Mouse (Mus musculus) CH12.LX (cell line): ENCODE measurements around the gene Mettl22. TPM values are rescaled to one million over a fixed set of nuclear protein-coding genes. Genes with fewer than 3 reads are reported as not detected.

Source experiments
- DNase-seq: peaks from one replicate; pipeline ENCODE4 v3.0.0-alpha.2; 2013; ENCODE audit errors: extremely low read depth
- H3K27ac ChIP-seq: 2 replicates; pipeline ENCODE4 v1.5.1; 2012; ENCODE audit warnings: low read depth, mild to moderate bottlenecking, control low read depth, moderate library complexity; ENCODE audit not compliant: insufficient read depth
- H3K27me3 ChIP-seq: replicated peaks from 2 replicates; pipeline ENCODE3; 2012; ENCODE audit warnings: inconsistent platforms
- H3K36me3 ChIP-seq, 2 experiments: replicated peaks in 1 of 2; 2 replicates each; pipeline versions ENCODE3 to v1.6.1; 2012; ENCODE audit warnings: inconsistent platforms in 1 of 2, low read length in 1 of 2, mild to moderate bottlenecking in 1 of 2, mixed read lengths in 1 of 2, moderate library complexity in 1 of 2; ENCODE audit not compliant: control insufficient read depth in 1 of 2, insufficient read depth in 1 of 2
- H3K4me1 ChIP-seq, 2 experiments: 2 replicates each; pipeline ENCODE4 v1.6.1; 2012; ENCODE audit warnings: inconsistent platforms in 1 of 2, moderate library complexity in 1 of 2; ENCODE audit not compliant: insufficient read depth in 2 of 2, control insufficient read depth in 1 of 2
- H3K4me2 ChIP-seq: 2 replicates; pipeline ENCODE4 v1.6.1; 2012; ENCODE audit warnings: low read depth, mild to moderate bottlenecking, control low read depth; ENCODE audit not compliant: poor library complexity, insufficient read depth, severe bottlenecking
- H3K4me3 ChIP-seq, 3 experiments: fragments of 150-350 bp in 1 of 3; sonication (generic) in 1 of 3; replicated peaks in 1 of 3; 2 replicates each; pipeline versions ENCODE3 to v1.5.1; 2011 to 2012; ENCODE audit warnings: low read depth in 2 of 3, low read length in 2 of 3, mild to moderate bottlenecking in 2 of 3, moderate library complexity in 2 of 3, control low read depth in 1 of 3, improper control_type of control experiment in 1 of 3, inconsistent platforms in 1 of 3, mixed read lengths in 1 of 3; ENCODE audit not compliant: poor library complexity in 1 of 3
- H3K79me2 ChIP-seq: replicated peaks from 2 replicates; pipeline ENCODE4 v1.6.1; 2012; ENCODE audit warnings: mild to moderate bottlenecking, moderate library complexity; ENCODE audit not compliant: control insufficient read depth, poor library complexity, insufficient read depth, severe bottlenecking; ENCODE audit errors: extremely low read depth
- H3K9ac ChIP-seq: 2 replicates; pipeline ENCODE4 v1.6.1; 2012; ENCODE audit warnings: low read depth, mild to moderate bottlenecking, control low read depth, moderate library complexity; ENCODE audit not compliant: insufficient read depth
- H3K9me3 ChIP-seq: replicated peaks from 2 replicates; pipeline ENCODE3; 2012; ENCODE audit warnings: low read length, inconsistent platforms, mixed read lengths
- CHD1 ChIP-seq: IDR thresholded peaks from 2 replicates; pipeline ENCODE4 v1.6.1; 2012; ENCODE audit warnings: low read depth, low read length, improper control_type of control experiment, inconsistent platforms
- MAFK ChIP-seq: IDR thresholded peaks from 2 replicates; pipeline ENCODE4 v1.6.1; 2011; ENCODE audit warnings: low read length, improper control_type of control experiment; ENCODE audit not compliant: insufficient replicate concordance
- PAX5 ChIP-seq: IDR thresholded peaks from 2 replicates; pipeline ENCODE4 v1.6.1; 2012; ENCODE audit warnings: low read length, inconsistent platforms, mixed read lengths
- SIN3A ChIP-seq: IDR thresholded peaks from 2 replicates; pipeline ENCODE4 v1.6.1; 2012; ENCODE audit warnings: low read length, improper control_type of control experiment, inconsistent platforms
- UBTF ChIP-seq: IDR thresholded peaks from 2 replicates; pipeline ENCODE4 v1.6.1; 2012; ENCODE audit warnings: low read depth, mild to moderate bottlenecking, inconsistent platforms, low read length, improper control_type of control experiment, moderate library complexity
- ZKSCAN1 ChIP-seq: IDR thresholded peaks from 2 replicates; pipeline ENCODE4 v1.6.1; 2012; ENCODE audit warnings: low read depth, inconsistent platforms, low read length, improper control_type of control experiment, borderline replicate concordance
- ZMIZ1 ChIP-seq: IDR thresholded peaks from 2 replicates; pipeline ENCODE4 v1.6.1; 2012; ENCODE audit warnings: low read depth, mild to moderate bottlenecking, inconsistent platforms, low read length, improper control_type of control experiment
- dilution Hi-C: fragments of 300-500 bp; cut with MboI; formaldehyde crosslinking; loops from 2 replicates; pipeline ENCODE4 v1.14.3; 2020; ENCODE audit warnings: low sequenced_read_pairs; ENCODE audit not compliant: extremely low pct_unique_long_range_greater_than_20kb, extremely low pct_ligation_motif_present
- in situ Hi-C: fragments of 300-500 bp; cut with MboI; formaldehyde crosslinking; loops from 3 replicates; pipeline ENCODE4 v1.14.3; 2019; ENCODE audit warnings: low sequenced_read_pairs, low pct_ligation_motif_present, low pct_unique_long_range_greater_than_20kb, mixed read lengths
- polyA plus RNA-seq: library from polyadenylated mRNA; unstranded; fragments of >175 nt; gene quantifications from 2 replicates; pipeline ENCODE4 v1.2.1, GENCODE M21; 2012; ENCODE audit warnings: low read depth; ENCODE audit not compliant: insufficient read length
- total RNA-seq, 2 experiments: library from RNA; depleted of rRNA; stranded (reverse); fragments of 300-350 nt in 1 of 2; fragments of >200 nt in 1 of 2; gene quantifications; 2 replicates each; pipeline ENCODE4 v1.2.3; 2012 to 2014

The Mettl22 gene
- total and polyA plus RNA-seq, 3 experiments, result 27.5 to 64.2 (median 39.4) TPM

GRCm38 (mm10) chr16:8487396-8488005, 16.9 kb downstream of the Mettl22 start:
- no peak overlapping the region for H3K4me2 ChIP-seq
- no peaks in the 10 kb centered on the region for H3K4me1 ChIP-seq
- no peak for TF ChIP-seq SIN3A
- no peak for TF ChIP-seq UBTF
- no peak for TF ChIP-seq MAFK
- TF ChIP-seq PAX5, result no peak
- peak; percentile 94 for TF ChIP-seq ZKSCAN1
- H3K4me3 ChIP-seq, result no peak overlapping the region
- dilution Hi-C loops (no loop called here), in situ Hi-C loops (no loop called here)
- no peaks in the 10 kb centered on the region for H3K9me3 ChIP-seq
- H3K79me2 ChIP-seq, result no peaks in the 10 kb centered on the region
- peaks cover 62 to 94% of the 10 kb centered on the region in 2 experiments for H3K36me3 ChIP-seq
- no peak for DNase-seq
- no peaks in the 10 kb centered on the region for H3K27me3 ChIP-seq
- no peak overlapping the region for H3K27ac ChIP-seq
- H3K9ac ChIP-seq, result no peak overlapping the region

GRCm38 (mm10) chr16:8489340-8489739, 18.8 kb downstream of the Mettl22 start:
- no peaks in the 10 kb centered on the region for H3K27me3 ChIP-seq
- H3K79me2 ChIP-seq, result no peaks in the 10 kb centered on the region
- DNase-seq, result no peak
- no peak overlapping the region for H3K4me2 ChIP-seq
- dilution Hi-C loops (no loop called here), in situ Hi-C loops (no loop called here)
- H3K27ac ChIP-seq, result no peak overlapping the region
- H3K4me3 ChIP-seq, result no peak overlapping the region
- H3K9me3 ChIP-seq, result no peaks in the 10 kb centered on the region
- TF ChIP-seq ZMIZ1, result no peak
- H3K36me3 ChIP-seq, result peaks cover 54 to 77% of the 10 kb centered on the region in 2 experiments
- H3K9ac ChIP-seq, result no peak overlapping the region
- no peaks in the 10 kb centered on the region for H3K4me1 ChIP-seq

GRCm38 (mm10) chr16:8491743-8492490, 21.3 kb downstream of the Mettl22 start:
- no peak overlapping the region for H3K4me2 ChIP-seq
- peaks cover 32 to 53% of the 10 kb centered on the region in 2 experiments for H3K36me3 ChIP-seq
- dilution Hi-C loops, result no loop called here
- H3K9ac ChIP-seq, result no peak overlapping the region
- no peaks in the 10 kb centered on the region for H3K79me2 ChIP-seq
- no peaks in the 10 kb centered on the region for H3K4me1 ChIP-seq
- H3K27ac ChIP-seq, result no peak overlapping the region
- no peaks in the 10 kb centered on the region for H3K27me3 ChIP-seq
- TF ChIP-seq CHD1, result no peak
- no peaks in the 10 kb centered on the region for H3K9me3 ChIP-seq
- in situ Hi-C loops, result loop anchor here (5.0 to 10.0 kb wide), 3 partner anchors 75 to 383 kb away; no protein-coding TSS in a partner anchor
- no peak for DNase-seq
- H3K4me3 ChIP-seq, result no peak overlapping the region
